Mouse (Mus musculus) CD4-positive, CD25-positive, alpha-beta regulatory T cell, adult 9 weeks (primary cell): ENCODE data around the gene Gm17720. TPM values are rescaled to one million over a fixed set of nuclear protein-coding genes. Genes with fewer than 3 reads are reported as not detected.

Source experiments
- polyA plus RNA-seq: library from polyadenylated mRNA; unstranded; fragments of 100-300 nt; shearing (Covaris generic); gene quantifications from one replicate; pipeline ENCODE4 v1.2.1, GENCODE M21; 2017

Gene Gm17720
- polyA plus RNA-seq, result not detected

GRCm38 (mm10) chr8:110102653-110103052 lies at the start of gene Gm17720:
Gm17720 (minus strand) TSS chr8:110102753.

GRCm38 (mm10) chr8:110100907-110101306 lies 1.6 kb downstream of the Gm17720 start, which contains the start of gene Gm21964:
Gm21964 (plus strand) TSS chr8:110101207.

DNA sequence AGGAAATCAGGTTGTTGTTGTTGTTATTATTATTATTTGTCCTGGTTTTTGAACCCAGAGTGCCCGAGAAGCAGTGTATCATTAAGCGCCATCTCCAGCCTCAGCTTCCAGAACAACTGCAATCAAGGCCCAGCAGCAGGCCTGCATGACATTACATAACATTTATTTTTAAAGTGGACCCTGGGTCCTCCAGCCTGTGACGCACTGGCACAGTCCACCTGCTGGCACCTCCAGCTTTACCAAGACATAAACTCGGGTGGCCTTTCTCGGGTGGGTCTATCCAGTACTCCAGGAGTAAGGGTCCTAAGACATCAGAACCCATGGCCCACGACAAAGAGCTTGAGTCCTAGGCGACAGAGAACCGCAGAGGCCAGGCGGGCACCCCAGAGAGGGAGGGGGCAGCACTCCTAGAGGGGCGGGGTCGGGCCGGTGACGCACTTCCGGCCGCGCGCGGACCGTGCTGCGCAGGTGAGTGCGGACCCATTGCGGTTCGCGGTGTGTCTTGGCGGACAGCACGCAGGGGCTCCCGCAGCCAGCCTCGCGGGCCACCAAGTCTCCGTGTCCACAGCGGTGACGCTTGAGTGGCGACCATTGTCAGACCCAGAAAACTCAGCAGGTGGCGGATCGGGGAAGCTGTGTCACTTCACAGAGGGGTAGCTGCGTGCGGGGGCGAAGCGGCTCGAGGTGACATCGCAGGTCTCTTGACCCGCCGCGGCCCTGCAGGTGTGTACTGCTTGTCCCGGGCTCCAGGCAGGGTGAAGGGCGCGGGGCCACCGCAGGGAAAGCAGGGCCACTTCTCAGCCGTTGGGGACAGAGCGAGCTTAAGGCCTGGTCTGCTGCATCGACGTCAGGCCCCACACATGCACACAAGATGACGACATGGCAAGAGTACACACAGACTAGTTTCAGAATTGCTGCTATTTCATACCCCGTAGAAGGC lies 23.0 kb downstream of the Gm17720 start, which contains the start of gene Zfp612:
Zfp612 (plus strand) TSS at position 465 of the 940 bp plus-strand sequence.

DNA sequence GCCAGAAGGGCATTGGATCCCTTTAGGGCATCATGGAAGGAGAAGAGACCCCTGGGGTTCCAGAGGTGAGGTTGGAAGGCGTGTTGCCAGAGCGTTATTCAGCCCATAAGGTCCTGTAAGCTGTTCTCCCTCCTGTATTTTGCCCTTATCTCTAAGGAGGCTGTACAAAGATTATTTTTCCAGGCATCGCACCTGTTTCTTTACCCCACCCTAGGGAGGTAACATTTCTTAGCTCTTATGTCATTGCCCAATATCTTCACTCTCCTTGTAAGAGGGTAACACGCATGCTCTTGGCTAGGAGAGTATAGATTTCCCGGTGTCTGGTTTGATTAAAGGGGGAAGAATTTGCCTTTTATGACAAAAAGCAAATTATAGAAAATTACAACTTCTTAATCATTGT lies 62.9 kb downstream of the Gm17720 start, which contains the start of gene Chst4:
Chst4 (minus strand) TSS at position 82 of the 400 bp plus-strand sequence.

Other genes starting within 250 kb of the Gm17720 start
- 0.67 TPM for gene Phlpp2, start 234.2 kb downstream of the Gm17720 start, polyA plus RNA-seq
- 0.17 TPM for gene Marveld3, start 140.6 kb downstream of the Gm17720 start, polyA plus RNA-seq
- gene Tat, start 112.3 kb downstream of the Gm17720 start, polyA plus RNA-seq, result not detected
- not detected for gene Chst4, start 63.0 kb downstream of the Gm17720 start, polyA plus RNA-seq
- gene Zfp612, start 23.0 kb downstream of the Gm17720 start, polyA plus RNA-seq, result 2.9 TPM
- not detected for gene Gm21964, start 1.5 kb downstream of the Gm17720 start, polyA plus RNA-seq
- not detected for gene Calb2, start 65.5 kb upstream of the Gm17720 start, polyA plus RNA-seq
- gene Cmtr2, start 112.9 kb upstream of the Gm17720 start, polyA plus RNA-seq, result 14.7 TPM
- not detected for gene Hydin, start 164.2 kb upstream of the Gm17720 start, polyA plus RNA-seq